Mouse (Mus musculus) CH12.LX (cell line): ENCODE results near the gene Tulp2. TPM values are rescaled to one million over a fixed set of nuclear protein-coding genes. Genes with fewer than 3 reads are reported as not detected.

ENCODE experiments used
- DNase-seq: peaks from one replicate; pipeline ENCODE4 v3.0.0-alpha.2; 2013; ENCODE audit errors: extremely low read depth
- H3K27ac ChIP-seq: 2 replicates; pipeline ENCODE4 v1.5.1; 2012; ENCODE audit warnings: low read depth, mild to moderate bottlenecking, control low read depth, moderate library complexity; ENCODE audit not compliant: insufficient read depth
- H3K27me3 ChIP-seq: replicated peaks from 2 replicates; pipeline ENCODE3; 2012; ENCODE audit warnings: inconsistent platforms
- H3K36me3 ChIP-seq, 2 experiments: replicated peaks in 1 of 2; 2 replicates each; pipeline versions ENCODE3 to v1.6.1; 2012; ENCODE audit warnings: inconsistent platforms in 1 of 2, low read length in 1 of 2, mild to moderate bottlenecking in 1 of 2, mixed read lengths in 1 of 2, moderate library complexity in 1 of 2; ENCODE audit not compliant: control insufficient read depth in 1 of 2, insufficient read depth in 1 of 2
- H3K4me1 ChIP-seq, 2 experiments: 2 replicates each; pipeline ENCODE4 v1.6.1; 2012; ENCODE audit warnings: inconsistent platforms in 1 of 2, moderate library complexity in 1 of 2; ENCODE audit not compliant: insufficient read depth in 2 of 2, control insufficient read depth in 1 of 2
- H3K4me2 ChIP-seq: 2 replicates; pipeline ENCODE4 v1.6.1; 2012; ENCODE audit warnings: low read depth, mild to moderate bottlenecking, control low read depth; ENCODE audit not compliant: poor library complexity, insufficient read depth, severe bottlenecking
- H3K4me3 ChIP-seq, 3 experiments: fragments of 150-350 bp in 1 of 3; sonication (generic) in 1 of 3; replicated peaks in 1 of 3; 2 replicates each; pipeline versions ENCODE3 to v1.5.1; 2011 to 2012; ENCODE audit warnings: low read depth in 2 of 3, low read length in 2 of 3, mild to moderate bottlenecking in 2 of 3, moderate library complexity in 2 of 3, control low read depth in 1 of 3, improper control_type of control experiment in 1 of 3, inconsistent platforms in 1 of 3, mixed read lengths in 1 of 3; ENCODE audit not compliant: poor library complexity in 1 of 3
- H3K79me2 ChIP-seq: replicated peaks from 2 replicates; pipeline ENCODE4 v1.6.1; 2012; ENCODE audit warnings: mild to moderate bottlenecking, moderate library complexity; ENCODE audit not compliant: control insufficient read depth, poor library complexity, insufficient read depth, severe bottlenecking; ENCODE audit errors: extremely low read depth
- H3K9ac ChIP-seq: 2 replicates; pipeline ENCODE4 v1.6.1; 2012; ENCODE audit warnings: low read depth, mild to moderate bottlenecking, control low read depth, moderate library complexity; ENCODE audit not compliant: insufficient read depth
- H3K9me3 ChIP-seq: replicated peaks from 2 replicates; pipeline ENCODE3; 2012; ENCODE audit warnings: low read length, inconsistent platforms, mixed read lengths
- BHLHE40 ChIP-seq: IDR thresholded peaks from 2 replicates; pipeline ENCODE4 v1.6.1; 2011; ENCODE audit warnings: mild to moderate bottlenecking, low read depth, low read length, improper control_type of control experiment
- CHD1 ChIP-seq: IDR thresholded peaks from 2 replicates; pipeline ENCODE4 v1.6.1; 2012; ENCODE audit warnings: low read depth, low read length, improper control_type of control experiment, inconsistent platforms
- E2F4 ChIP-seq: IDR thresholded peaks from 2 replicates; pipeline ENCODE4 v1.6.1; 2011; ENCODE audit warnings: low read depth, low read length, improper control_type of control experiment; ENCODE audit not compliant: insufficient replicate concordance
- EP300 ChIP-seq: IDR thresholded peaks from 2 replicates; pipeline ENCODE4 v1.6.1; 2011; ENCODE audit warnings: low read length, improper control_type of control experiment
- ETS1 ChIP-seq: conservative IDR thresholded peaks from 2 replicates; pipeline ENCODE4 v1.6.1; 2012; ENCODE audit warnings: low read depth, mild to moderate bottlenecking, inconsistent platforms, low read length, improper control_type of control experiment, moderate library complexity
- GABPA ChIP-seq: IDR thresholded peaks from 2 replicates; pipeline ENCODE4 v1.6.1; 2012; ENCODE audit warnings: low read depth, low read length, improper control_type of control experiment, inconsistent platforms; ENCODE audit not compliant: insufficient replicate concordance
- HCFC1 ChIP-seq: IDR thresholded peaks from 2 replicates; pipeline ENCODE4 v1.6.1; 2012; ENCODE audit warnings: low read depth, mild to moderate bottlenecking, inconsistent platforms, low read length, improper control_type of control experiment
- JUND ChIP-seq: conservative IDR thresholded peaks from 2 replicates; pipeline ENCODE4 v1.6.1; 2011; ENCODE audit warnings: low read depth, low read length, improper control_type of control experiment
- MAFK ChIP-seq: IDR thresholded peaks from 2 replicates; pipeline ENCODE4 v1.6.1; 2011; ENCODE audit warnings: low read length, improper control_type of control experiment; ENCODE audit not compliant: insufficient replicate concordance
- MAX ChIP-seq: IDR thresholded peaks from 2 replicates; pipeline ENCODE4 v1.6.1; 2011; ENCODE audit warnings: low read length, improper control_type of control experiment
- MXI1 ChIP-seq: IDR thresholded peaks from 2 replicates; pipeline ENCODE4 v1.6.1; 2011; ENCODE audit warnings: mild to moderate bottlenecking, low read depth, low read length, improper control_type of control experiment
- MYC ChIP-seq: IDR thresholded peaks from 2 replicates; pipeline ENCODE4 v1.6.1; 2011; ENCODE audit warnings: low read depth, mild to moderate bottlenecking, improper control_type of control experiment, low read length
- NRF1 ChIP-seq: IDR thresholded peaks from 2 replicates; pipeline ENCODE4 v1.6.1; 2014; ENCODE audit warnings: low read depth, mild to moderate bottlenecking, inconsistent platforms, low read length, improper control_type of control experiment, moderate library complexity
- PAX5 ChIP-seq: IDR thresholded peaks from 2 replicates; pipeline ENCODE4 v1.6.1; 2012; ENCODE audit warnings: low read length, inconsistent platforms, mixed read lengths
- POLR2A ChIP-seq: IDR thresholded peaks from 2 replicates; pipeline ENCODE4 v1.6.1; 2011; ENCODE audit warnings: low read depth, mild to moderate bottlenecking, improper control_type of control experiment, low read length
- POLR2AphosphoS2 ChIP-seq: IDR thresholded peaks from 2 replicates; pipeline ENCODE4 v1.6.1; 2011; ENCODE audit warnings: low read depth, low read length, improper control_type of control experiment
- RCOR1 ChIP-seq: conservative IDR thresholded peaks from 2 replicates; pipeline ENCODE4 v1.6.1; 2012; ENCODE audit warnings: low read depth, mild to moderate bottlenecking, inconsistent platforms, low read length, improper control_type of control experiment
- SMC3 ChIP-seq: IDR thresholded peaks from 2 replicates; pipeline ENCODE4 v1.6.1; 2011; ENCODE audit warnings: low read depth, low read length, improper control_type of control experiment
- TBP ChIP-seq: conservative IDR thresholded peaks from 2 replicates; pipeline ENCODE4 v1.6.1; 2011; ENCODE audit warnings: low read depth, low read length, improper control_type of control experiment
- ZKSCAN1 ChIP-seq: IDR thresholded peaks from 2 replicates; pipeline ENCODE4 v1.6.1; 2012; ENCODE audit warnings: low read depth, inconsistent platforms, low read length, improper control_type of control experiment, borderline replicate concordance
- dilution Hi-C: fragments of 300-500 bp; cut with MboI; formaldehyde crosslinking; loops from 2 replicates; pipeline ENCODE4 v1.14.3; 2020; ENCODE audit warnings: low sequenced_read_pairs; ENCODE audit not compliant: extremely low pct_unique_long_range_greater_than_20kb, extremely low pct_ligation_motif_present
- in situ Hi-C: fragments of 300-500 bp; cut with MboI; formaldehyde crosslinking; loops from 3 replicates; pipeline ENCODE4 v1.14.3; 2019; ENCODE audit warnings: low sequenced_read_pairs, low pct_ligation_motif_present, low pct_unique_long_range_greater_than_20kb, mixed read lengths
- polyA plus RNA-seq: library from polyadenylated mRNA; unstranded; fragments of >175 nt; gene quantifications from 2 replicates; pipeline ENCODE4 v1.2.1, GENCODE M21; 2012; ENCODE audit warnings: low read depth; ENCODE audit not compliant: insufficient read length
- total RNA-seq, 2 experiments: library from RNA; depleted of rRNA; stranded (reverse); fragments of 300-350 nt in 1 of 2; fragments of >200 nt in 1 of 2; gene quantifications; 2 replicates each; pipeline ENCODE4 v1.2.3; 2012 to 2014

The Tulp2 gene
- total and polyA plus RNA-seq, 3 experiments, result 0.13 TPM; not detected in 2

DNA sequence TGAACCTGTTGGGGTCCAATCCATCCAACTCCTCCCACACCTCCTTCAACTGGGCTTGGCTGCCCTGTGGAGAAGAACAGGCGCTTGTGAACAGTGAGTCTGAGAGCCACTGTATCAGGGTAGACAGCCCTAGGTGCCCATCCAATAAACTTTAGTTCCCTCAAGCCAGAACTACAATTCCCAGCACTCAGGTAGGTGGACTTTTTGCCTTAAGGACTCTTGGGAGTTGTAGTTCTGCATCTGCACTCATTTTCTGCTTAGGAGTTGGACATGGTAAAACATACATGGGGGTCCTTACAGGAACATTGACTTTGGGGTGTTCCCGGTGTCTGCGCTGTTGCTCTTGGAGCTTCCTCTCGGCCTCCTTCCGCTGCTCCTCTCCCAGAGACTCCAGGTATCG lies 16.8 kb downstream of the Tulp2 start:
- in situ Hi-C loops, result no loop called here
- peaks cover under 1 to 14% of the 10 kb centered on the region in 2 experiments; a peak in 1 of 4 replicates for H3K4me1 ChIP-seq
- no peak overlapping the region for H3K4me3 ChIP-seq
- DNase-seq, result no peak
- TF ChIP-seq POLR2AphosphoS2 (no peak), HCFC1 (0 out of 2 replicates have a peak, but pooled peaks have one; percentile 33)
- dilution Hi-C loops, result no loop called here
- H3K27me3 ChIP-seq, result no peaks in the 10 kb centered on the region
- peaks cover 70 to 94% of the 10 kb centered on the region in 2 experiments for H3K36me3 ChIP-seq
- no peak overlapping the region for H3K4me2 ChIP-seq
- no peak overlapping the region for H3K27ac ChIP-seq
- H3K9me3 ChIP-seq, result no peaks in the 10 kb centered on the region
- H3K9ac ChIP-seq, result no peak overlapping the region
- H3K79me2 ChIP-seq, result no peaks in the 10 kb centered on the region

DNA sequence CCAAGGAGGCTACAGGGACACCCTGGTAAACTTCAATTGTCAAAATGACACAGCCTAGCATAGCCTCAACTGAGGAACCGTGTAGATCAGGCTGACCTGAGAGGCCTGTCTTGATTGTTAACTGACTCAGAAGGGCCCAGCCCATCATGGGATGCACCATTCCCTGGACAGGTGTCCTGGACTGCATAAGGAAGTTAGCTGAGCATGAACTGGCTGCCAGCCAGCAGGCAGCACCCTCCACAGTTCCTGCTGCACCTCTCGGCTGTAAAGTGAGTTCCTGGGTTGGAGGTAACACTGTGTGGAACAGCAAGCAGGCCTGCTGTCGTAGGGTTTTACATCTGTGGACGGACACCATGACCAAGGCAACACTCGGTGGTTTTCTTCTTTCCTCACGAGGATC lies 25.9 kb downstream of the Tulp2 start:
- H3K9me3 ChIP-seq, result no peaks in the 10 kb centered on the region
- peaks cover 2 to 16% of the 10 kb centered on the region in 2 experiments; a peak in 3 of 4 replicates for H3K4me1 ChIP-seq
- TF ChIP-seq TBP, result no peak
- no peak for TF ChIP-seq E2F4
- TF ChIP-seq MAFK, result no peak
- no peak for TF ChIP-seq MAX
- no peak for TF ChIP-seq PAX5
- no peak for TF ChIP-seq SMC3
- no peak for TF ChIP-seq ZKSCAN1
- TF ChIP-seq GABPA, result no peak
- TF ChIP-seq EP300, result no peak
- TF ChIP-seq JUND, result no peak
- no peak for TF ChIP-seq ETS1
- no peak for TF ChIP-seq NRF1
- no peak overlapping the region for H3K27ac ChIP-seq
- no peak for DNase-seq
- no peaks in the 10 kb centered on the region for H3K79me2 ChIP-seq
- dilution Hi-C loops, result no loop called here
- in situ Hi-C loops, result no loop called here
- H3K9ac ChIP-seq, result no peak overlapping the region
- H3K4me2 ChIP-seq, result no peak overlapping the region
- no peaks in the 10 kb centered on the region for H3K27me3 ChIP-seq
- peaks cover 10 to 52% of the 10 kb centered on the region in 2 experiments for H3K36me3 ChIP-seq
- H3K4me3 ChIP-seq, result no peak overlapping the region

DNA sequence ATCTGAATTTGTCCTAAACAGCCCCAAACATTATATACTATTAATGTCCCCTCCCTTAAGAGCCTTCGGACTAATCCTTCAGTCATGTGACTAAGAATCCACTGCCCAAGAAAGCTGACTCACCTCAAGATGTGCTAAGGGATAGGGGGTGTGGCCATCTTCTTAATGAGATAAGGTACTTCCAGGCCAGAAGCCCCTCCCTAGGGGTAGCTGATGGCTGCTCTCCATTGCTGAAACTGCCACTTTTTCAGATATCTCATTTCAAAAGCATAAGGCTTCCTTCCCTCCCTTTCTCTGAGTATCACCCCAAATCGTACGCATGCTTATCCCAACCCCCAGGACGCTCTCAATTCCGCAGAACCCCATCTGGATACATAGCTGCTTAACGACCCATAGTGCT lies 26.9 kb downstream of the Tulp2 start:
- Histone ChIP-seq H3K27ac (no peak overlapping the region), H3K9ac (no peak overlapping the region), H3K79me2 (no peaks in the 10 kb centered on the region)
- in situ Hi-C loops, result no loop called here
- TF ChIP-seq EP300, result no peak
- no peak for TF ChIP-seq MAFK
- no peak for TF ChIP-seq MYC
- TF ChIP-seq CHD1, result no peak
- TF ChIP-seq POLR2A, result no peak
- TF ChIP-seq RCOR1, result no peak
- no peak for TF ChIP-seq BHLHE40
- no peak for TF ChIP-seq MXI1
- TF ChIP-seq, all 38 proteins: peak for 0
- H3K36me3 ChIP-seq, result peaks cover 7 to 43% of the 10 kb centered on the region in 2 experiments
- no peak overlapping the region for H3K4me3 ChIP-seq
- peaks cover 2 to 16% of the 10 kb centered on the region in 2 experiments; a peak in 3 of 4 replicates for H3K4me1 ChIP-seq
- H3K4me2 ChIP-seq, result no peak overlapping the region
- DNase-seq, result no peak
- H3K9me3 ChIP-seq, result no peaks in the 10 kb centered on the region
- dilution Hi-C loops, result no loop called here
- H3K27me3 ChIP-seq, result no peaks in the 10 kb centered on the region
